Mouse (Mus musculus) CD4-positive, CD25-positive, alpha-beta regulatory T cell, adult 2 months (primary cell): ENCODE results near the gene Rapgefl1.

Source experiments
- DNase-seq: peaks from one replicate; pipeline ENCODE4 v3.0.0-alpha.2; 2012; ENCODE audit warnings: low read depth, low spot score

The Rapgefl1 gene

DNA sequence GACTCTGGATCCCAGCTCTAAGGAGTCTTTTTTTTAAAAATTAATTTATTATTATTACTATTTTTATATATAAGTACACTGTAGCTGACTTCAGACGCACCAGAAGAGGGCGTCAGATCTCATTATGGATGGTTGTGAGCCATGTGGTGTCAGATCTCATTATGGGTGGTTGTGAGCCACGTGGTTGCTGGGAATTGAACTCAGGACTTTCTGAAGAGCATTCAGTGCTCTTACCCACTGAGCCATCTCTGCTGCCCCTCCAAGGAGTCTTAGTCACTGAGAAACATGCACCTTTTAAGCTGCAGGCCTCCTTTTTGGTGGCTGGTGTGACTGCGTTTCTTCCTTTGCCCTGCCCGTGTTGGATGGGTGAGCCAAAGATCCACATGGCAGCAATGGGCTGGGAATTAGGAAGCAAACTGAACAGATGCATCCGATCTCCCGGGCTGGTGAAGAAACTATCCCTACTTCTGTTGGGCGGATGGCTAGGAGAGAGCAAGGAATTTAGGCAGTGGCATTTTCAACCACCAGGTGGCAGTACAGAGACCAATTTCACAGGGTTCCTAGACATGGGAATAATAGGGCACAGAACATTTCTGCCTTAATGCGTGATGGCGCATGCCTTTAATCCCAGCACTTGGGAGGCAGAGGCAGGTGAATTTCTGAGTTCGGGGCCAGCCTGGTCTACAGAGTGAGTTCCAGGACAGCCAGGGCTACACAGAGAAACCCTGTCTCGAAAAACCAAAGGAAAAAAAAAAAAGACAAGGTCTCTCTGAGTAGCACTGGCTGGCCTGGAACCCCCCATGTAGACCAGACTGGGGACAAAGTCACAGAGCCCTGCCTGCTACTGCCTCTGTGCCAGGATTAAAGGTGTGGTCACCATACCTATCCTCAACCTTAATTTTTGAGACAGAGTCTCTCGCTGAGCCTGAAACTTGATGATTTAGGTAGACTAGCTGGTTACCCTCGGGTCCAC, 22.5 kb downstream of the Rapgefl1 start:
- peak; percentile 86 for DNase-seq

DNA sequence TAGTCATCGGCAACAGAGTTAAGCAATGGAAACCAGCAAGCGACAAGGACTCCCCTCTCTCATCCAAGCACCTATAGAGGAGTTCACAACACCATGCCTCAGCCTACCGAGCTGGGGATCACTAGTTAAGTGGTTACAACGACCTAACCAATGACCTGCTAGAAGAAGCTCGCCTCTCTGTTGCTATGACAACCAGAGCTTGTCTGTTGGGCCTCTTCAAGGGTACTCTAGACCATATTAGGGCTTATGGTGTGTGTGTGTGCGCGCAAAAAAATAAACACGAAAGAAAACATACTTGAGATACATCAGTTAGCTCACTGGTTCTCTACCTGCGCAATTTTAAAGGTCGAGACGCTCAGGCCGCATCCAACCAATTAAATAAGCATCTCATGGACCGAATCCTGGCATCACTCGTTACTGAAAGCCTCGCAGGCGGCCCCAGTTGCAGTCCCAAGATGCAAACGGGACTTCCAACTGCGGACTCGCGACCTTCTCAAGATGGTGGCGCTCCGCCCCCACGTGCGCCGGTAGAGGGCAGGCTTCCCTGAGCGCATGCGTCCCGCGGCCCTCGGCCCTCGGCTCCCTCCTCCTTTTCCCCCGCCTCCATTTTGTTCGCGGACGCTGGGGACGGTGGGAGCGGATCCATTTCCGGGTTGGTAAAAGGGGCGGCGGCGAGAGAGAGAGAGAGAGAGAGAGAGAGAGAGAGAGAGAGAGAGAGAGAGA, 26.6 kb downstream of the Rapgefl1 start, which contains the start of gene Wipf2:
TSS of gene Wipf2 (plus strand) at position 611 of the 723 bp plus-strand sequence.
- peak; percentile 99 for DNase-seq

DNA sequence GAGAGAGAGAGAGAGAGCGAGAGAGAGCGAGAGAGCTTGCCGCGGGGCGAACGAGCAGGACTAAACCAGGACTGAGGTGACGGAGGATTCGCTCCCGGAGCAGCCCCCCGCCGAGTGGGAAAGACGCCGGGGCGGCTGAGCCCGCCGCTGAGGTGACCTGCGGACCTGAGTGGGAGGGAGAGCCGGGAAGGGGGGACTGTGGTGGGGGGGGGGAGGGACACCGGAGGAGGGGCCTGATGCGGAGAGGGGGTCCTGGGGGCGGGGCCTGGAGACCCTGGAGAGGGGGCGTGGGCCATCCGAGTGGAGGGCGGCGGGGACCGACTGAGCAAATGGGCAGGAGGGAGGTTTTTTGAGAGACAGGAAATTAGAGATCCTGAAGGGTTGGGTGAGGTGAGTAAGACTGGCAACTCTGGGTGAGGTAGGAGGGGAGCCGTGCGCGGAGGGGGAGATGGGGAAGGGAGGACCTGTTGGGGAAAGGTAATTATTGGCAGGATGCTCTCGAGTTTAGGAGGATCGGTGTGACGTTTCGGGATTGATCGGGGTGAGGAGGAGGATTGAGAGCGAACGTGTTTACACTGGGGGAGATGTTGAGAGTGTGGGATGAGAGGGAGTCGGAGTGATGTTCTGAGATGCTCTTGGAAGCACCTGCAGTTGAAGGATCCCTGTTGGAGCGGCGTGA, 27.3 kb downstream of the Rapgefl1 start:
- DNase-seq: peak; percentile 73

DNA sequence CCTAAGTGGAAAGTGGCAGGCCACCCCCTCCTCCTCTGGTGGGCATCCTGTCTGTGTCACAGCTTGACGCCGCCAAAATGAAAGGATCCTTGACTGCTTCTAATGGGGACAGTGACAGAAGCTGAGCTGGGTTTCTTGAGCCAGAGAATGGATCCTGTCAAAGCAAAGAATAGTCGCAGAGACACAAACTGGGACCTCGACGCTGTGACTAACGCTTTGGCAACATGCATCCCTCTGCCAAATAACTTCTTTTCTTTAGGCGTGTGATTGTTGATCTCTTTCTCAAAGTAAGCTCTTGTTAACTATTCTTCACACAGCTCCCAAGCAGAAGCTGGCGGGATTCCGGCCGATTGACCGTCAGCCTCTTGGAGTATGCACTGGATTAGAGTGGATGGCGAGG, 30.7 kb downstream of the Rapgefl1 start:
- DNase-seq: no peak

DNA sequence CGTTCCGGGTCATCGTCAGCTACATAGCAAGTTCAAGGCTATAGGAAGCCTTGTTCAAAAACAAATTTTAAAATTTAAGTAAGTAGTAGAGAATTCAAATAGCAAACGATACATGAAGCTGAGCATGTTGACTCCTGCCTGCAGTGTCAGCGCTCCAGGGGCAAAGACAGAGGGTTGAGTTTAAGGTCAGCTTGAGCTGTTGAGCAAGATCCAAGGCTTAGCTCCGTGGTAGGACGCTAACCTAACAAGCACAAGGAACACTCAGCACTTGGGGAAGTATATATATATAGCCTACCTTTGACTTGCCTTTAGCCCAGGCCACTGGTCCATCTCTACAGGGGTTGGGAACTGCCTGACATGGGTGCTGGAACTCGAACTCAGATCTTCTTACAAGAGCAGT, 33.3 kb downstream of the Rapgefl1 start:
- no peak for DNase-seq

DNA sequence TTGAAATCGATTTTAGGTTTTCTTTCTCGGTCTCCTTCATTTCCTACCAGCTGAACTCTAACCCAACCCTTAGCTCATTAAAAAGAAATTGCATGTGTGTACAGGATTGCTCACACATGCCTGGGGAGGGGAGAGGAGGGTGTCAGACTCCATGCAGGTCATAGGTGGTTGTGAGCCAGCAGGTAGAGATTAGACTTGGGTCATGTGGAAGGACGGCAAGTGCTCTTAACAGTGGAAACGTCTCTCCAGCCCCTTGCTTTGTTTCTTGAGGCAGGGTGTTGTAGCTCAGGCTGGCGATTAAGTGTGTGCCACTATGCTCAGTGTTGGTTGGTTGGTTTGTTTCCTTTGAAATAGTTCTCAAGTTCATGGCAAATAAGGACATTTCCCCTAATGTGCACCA, 34.2 kb downstream of the Rapgefl1 start:
- DNase-seq: no peak

DNA sequence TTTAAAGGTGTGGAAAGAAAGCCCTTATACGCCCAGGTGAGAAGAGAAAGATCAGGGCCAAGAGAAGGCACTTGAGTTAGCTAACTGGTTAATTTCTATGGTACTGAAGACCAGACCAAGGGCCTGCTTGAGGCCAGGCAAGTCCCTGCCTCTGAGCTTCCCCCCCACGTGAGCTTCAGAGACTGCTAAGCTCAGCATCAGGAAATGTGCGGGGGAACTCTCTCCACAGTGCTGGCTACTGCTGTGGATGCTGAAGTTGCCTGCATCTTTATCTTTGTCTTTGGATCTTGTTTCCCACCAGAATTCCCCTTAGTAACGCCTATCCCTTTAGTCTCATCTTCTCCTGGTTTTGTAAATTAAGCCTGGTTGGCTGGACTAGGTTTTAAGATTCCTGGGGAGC, 34.8 kb downstream of the Rapgefl1 start:
- no peak for DNase-seq

DNA sequence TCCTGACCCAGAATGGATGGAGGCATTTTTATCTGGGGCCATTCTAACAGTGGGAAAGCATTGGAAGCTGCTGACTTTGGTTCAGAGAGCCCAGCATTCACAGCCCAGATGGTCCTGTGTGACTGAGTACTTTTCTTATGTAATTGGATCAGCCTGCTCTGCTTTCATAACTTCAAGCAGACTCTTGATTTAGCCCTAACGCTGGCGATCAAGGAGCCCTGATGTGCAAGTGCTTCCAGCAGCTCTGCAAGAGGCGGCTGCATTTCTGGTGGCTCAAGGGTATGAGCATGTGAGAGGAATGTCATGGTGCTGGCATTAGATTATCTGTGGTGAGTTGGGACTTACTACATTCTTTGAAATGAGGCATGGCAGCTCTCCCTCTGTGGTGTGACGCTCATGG, 35.5 kb downstream of the Rapgefl1 start:
- DNase-seq: no peak

DNA sequence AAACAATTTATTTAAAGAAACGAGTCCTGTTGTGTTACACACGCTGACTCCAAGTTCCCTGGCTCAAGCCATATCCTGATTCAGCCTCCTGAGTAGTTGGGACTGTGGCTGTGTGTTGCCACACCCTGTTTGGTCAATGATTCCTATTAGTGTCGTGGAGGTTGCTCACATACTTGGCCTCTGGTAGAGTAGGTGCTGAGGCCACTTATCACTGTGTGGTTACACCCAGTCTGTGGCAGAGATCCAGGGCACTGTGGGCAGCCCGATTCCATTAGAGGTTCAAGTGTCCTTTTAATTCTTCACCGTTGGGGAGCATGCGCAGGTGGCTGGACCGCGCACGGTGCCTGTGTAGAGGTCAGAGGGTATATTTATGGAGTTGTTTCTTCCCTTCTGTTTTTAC, 37.3 kb downstream of the Rapgefl1 start:
- no peak for DNase-seq

DNA sequence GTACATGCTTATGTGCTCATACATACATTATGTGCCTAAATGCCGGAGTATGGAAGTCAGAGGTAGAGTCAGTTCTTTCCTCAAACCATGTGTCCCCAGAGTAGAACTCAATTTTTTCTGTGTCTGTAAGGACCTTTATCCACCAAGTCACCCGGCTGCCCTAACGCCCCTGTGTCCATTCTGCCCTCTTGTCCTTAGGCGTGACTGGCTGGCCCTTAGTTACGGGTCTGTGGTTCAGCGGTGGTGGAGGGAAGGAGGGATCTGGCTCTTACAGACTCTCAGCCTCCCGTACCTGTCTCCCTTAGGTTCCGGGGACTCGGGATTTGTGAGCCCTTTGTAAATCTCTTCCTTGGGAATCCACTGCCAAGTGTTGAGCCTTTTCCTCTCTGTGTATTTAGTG, 40.4 kb downstream of the Rapgefl1 start:
- DNase-seq: no peak

DNA sequence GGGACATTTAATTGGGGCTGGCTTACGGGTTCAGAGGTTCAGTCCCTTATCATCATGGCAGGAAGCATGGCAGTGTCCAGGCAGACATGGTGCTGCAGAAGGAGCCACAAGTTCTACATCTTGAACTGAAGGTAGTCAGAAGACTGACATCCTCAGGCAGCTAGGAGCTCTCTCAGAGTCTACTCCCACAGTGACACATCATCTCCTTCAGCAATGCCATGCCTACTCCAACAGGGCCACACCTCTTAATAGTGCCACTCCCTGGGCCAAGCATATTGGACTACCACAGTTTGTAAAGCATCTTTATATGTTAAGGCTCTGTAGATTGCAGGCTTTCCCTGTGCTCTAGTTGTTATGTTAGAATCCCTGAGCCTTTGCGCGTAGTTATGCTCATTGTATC, 51.1 kb downstream of the Rapgefl1 start:
- DNase-seq: no peak

DNA sequence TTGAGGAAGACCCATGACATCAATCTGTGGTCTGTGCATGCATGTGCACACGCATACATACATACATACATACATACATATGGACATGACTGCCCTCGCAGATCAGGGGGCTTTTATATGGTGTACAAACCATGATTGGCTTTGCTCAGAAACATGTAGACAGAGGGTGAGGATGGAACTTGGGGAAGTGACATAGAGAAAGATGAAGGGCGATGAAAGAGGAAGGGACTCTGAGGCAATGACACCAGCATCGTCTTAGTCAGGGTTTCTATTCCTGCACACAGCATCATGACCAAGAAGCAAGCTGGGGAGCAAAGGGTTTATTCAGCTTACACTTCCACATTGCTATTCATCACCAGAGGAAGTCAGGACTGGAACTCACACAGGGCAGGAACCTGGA, 52.5 kb downstream of the Rapgefl1 start:
- DNase-seq: no peak

DNA sequence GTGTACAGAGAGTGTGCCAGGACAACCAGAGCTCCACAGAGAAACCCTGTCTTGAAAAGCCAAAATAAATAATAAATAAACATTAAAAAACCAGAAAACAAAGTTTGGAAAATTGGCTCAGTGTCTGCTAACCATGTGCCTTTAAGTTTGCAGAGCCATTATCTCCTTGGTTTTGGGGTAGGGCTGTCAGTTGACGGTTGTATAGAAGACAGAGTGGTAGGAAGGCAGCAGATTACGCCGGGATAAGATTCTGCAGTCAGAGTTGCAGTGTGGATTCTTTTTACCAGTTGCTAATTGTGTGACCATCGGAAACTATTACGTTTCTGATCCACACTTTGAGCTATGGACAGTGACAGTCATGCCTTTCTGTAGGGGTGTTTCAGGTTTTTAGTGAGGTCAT, 53.4 kb downstream of the Rapgefl1 start:
- no peak for DNase-seq

DNA sequence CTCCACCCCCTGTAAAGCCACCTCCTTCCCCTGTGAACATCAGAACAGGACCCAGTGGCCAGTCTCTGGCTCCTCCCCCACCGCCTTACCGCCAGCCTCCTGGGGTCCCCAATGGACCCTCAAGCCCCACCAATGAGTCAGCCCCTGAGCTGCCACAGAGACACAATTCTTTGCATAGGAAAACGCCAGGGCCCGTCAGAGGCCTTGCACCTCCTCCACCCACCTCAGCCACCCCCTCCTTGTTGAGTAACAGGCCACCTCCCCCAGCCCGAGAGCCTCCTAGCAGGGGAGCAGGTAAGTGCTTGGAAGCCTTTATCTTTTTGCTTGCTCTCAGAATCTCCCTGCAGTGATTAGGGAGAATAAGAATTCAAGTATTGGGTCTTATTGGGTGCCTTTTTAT, 55.8 kb downstream of the Rapgefl1 start:
- DNase-seq: no peak

DNA sequence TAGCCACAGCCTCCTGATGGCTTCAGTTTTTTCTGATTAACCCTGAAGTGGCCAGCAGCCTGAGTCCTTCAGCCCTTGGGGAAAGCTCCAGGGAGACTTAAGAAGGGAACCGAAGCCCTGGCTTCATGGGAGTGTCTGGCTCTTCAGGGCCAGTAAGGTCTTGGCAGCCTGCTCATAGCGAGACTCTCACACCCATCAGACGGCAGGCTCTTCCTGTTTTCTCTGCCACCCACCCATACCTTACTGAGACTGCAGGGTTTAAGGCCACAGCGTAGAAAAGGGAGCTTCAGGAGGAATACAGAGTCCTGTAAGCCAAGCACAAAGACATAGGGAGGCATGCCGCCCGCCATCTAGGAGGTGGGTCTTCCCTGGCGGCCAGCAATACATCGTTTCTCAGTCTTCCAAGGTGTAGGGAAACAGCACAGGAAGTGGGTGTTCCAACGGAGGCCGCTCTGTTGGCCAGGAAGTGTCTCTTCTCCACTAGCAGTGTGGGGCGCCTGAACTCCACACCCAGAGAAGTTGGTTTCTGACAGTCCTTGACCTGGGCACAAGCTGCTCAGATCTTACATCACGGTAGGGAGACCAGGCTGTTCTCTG, 64.0 kb downstream of the Rapgefl1 start:
- DNase-seq: peak; percentile 57

DNA sequence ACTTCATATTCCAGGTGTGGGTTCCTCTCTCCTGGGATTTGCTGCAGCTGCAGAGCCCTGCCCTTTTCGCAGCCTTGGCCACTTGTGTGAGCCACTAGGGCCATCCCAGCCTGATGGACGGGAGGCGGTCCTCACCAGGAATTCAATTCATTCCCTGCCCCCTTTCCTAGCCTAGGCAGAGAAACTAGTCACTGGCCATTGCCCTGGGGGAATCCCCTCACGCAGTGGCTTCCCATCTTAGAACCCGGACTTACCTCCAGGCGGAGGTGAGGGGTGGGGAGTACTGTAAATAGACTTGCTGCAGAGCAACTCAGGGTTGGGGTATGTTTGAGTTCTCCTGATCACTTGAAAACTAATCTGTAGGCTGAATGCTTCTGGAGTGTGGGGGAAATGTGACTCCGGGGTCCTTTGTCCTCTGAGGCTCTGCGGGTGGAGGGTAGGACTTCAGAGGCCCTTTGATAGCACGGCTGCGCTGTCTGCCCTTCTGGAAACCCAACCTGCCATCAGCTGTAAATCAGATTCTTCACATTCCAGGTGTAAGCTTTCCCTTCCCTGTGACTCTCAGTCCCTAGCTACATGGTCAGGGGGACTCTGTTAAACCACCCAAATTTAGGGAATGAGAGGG, 66.1 kb downstream of the Rapgefl1 start:
- DNase-seq: no peak
